Mouse (Mus musculus) cerebellum, adult 2 months (tissue): ENCODE measurements around the gene Aoc3. TPM values are rescaled to one million over a fixed set of nuclear protein-coding genes. Genes with fewer than 3 reads are reported as not detected.
A peak's percentile ranks its signal among the peaks of the same experiment; 100 is the strongest.

ENCODE experiments used
- DNase-seq, 2 experiments: peaks; one replicate each; pipeline ENCODE4 v3.0.0; 2021
- H3K27ac ChIP-seq: fragments of 200-500 bp; 2 replicates; pipeline ENCODE4 v1.5.1; 2012; ENCODE audit warnings: low read length, control low read depth, inconsistent platforms; ENCODE audit not compliant: insufficient read depth
- H3K27me3 ChIP-seq: fragments of 200-500 bp; 2 replicates; pipeline ENCODE4 v1.6.1; 2012; ENCODE audit warnings: inconsistent platforms, mild to moderate bottlenecking, low read length, moderate library complexity; ENCODE audit not compliant: control insufficient read depth, insufficient read depth
- H3K4me1 ChIP-seq: fragments of 200-500 bp; 2 replicates; pipeline ENCODE4 v1.6.1; 2011; ENCODE audit warnings: low read length; ENCODE audit not compliant: control insufficient read depth, insufficient read depth
- H3K4me3 ChIP-seq: fragments of 200-500 bp; replicated peaks from 2 replicates; pipeline ENCODE3; 2011; ENCODE audit warnings: mild to moderate bottlenecking, low read depth, low read length, control low read depth; ENCODE audit not compliant: insufficient read depth
- CTCF ChIP-seq: fragments of 200-500 bp; IDR thresholded peaks from 2 replicates; pipeline ENCODE4 v1.5.1; 2011; ENCODE audit warnings: low read depth, mild to moderate bottlenecking, control low read depth, low read length, moderate library complexity, borderline replicate concordance; ENCODE audit not compliant: insufficient read depth
- POLR2A ChIP-seq: fragments of 200-500 bp; IDR thresholded peaks from 2 replicates; pipeline ENCODE4 v1.6.1; 2011; ENCODE audit warnings: low read length, control low read depth, borderline replicate concordance; ENCODE audit not compliant: insufficient read depth
- WGBS: fragments of 180-500 bp; shearing (Covaris S2); methylation state at CpG from one replicate; pipeline ENCODE4 v1.1.7; 2018; 5-methylcytosine and 5-hydroxymethylcytosine counted together
- polyA plus RNA-seq: library from polyadenylated mRNA; depleted of rRNA; stranded (reverse); fragments of >200 nt; gene quantifications from 2 replicates; pipeline ENCODE4 v1.2.3, GENCODE M21; 2012

Aoc3 gene
- polyA plus RNA-seq, 1 experiment: 0.75 TPM

DNA sequence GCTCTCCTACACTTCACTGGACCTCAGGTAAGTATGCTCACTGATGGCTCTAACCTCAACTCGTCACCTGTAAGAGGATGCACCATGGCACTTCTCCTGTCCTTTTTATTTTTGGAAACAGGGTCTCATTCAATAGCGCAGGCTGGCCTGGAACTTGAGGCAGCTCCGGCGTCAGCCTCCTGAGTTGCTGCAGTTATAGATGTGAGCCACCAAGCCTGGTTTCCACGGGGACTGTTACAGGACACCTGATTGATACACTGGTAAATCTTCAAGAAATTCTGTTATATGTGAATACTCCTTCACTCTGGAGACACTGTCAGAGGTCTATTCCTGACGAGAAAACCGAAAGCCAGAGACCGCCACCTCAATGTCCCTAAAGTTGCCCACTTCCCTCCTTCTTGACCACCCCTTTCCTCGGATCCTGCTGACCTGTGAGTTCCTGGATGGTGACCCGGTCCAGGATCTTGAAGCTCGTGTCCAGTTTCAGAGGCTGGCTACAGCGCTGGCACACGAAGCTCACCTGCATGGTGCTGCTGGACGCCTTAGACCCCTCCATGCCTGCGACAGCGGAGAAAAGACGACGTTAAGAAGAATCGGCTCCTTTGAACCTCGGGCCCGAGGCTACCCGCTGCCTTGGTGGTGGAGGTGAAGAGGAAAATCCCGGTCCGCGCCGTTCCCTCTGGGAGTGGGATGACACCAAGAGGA lies 29.0 kb upstream of the Aoc3 start:
- 0 out of 2 replicates have a peak overlapping the region, but pooled peaks have one; percentile 24 for H3K27ac ChIP-seq
- TF ChIP-seq CTCF (no peak), POLR2A (no peak)
- WGBS: 12% methylated on average over 26 of the region's 26 CpGs
- peaks cover 6% of the 10 kb centered on the region for H3K4me1 ChIP-seq
- H3K4me3 ChIP-seq: peak overlapping the region; percentile 71
- no peak for DNase-seq
- no peaks in the 10 kb centered on the region for H3K27me3 ChIP-seq

DNA sequence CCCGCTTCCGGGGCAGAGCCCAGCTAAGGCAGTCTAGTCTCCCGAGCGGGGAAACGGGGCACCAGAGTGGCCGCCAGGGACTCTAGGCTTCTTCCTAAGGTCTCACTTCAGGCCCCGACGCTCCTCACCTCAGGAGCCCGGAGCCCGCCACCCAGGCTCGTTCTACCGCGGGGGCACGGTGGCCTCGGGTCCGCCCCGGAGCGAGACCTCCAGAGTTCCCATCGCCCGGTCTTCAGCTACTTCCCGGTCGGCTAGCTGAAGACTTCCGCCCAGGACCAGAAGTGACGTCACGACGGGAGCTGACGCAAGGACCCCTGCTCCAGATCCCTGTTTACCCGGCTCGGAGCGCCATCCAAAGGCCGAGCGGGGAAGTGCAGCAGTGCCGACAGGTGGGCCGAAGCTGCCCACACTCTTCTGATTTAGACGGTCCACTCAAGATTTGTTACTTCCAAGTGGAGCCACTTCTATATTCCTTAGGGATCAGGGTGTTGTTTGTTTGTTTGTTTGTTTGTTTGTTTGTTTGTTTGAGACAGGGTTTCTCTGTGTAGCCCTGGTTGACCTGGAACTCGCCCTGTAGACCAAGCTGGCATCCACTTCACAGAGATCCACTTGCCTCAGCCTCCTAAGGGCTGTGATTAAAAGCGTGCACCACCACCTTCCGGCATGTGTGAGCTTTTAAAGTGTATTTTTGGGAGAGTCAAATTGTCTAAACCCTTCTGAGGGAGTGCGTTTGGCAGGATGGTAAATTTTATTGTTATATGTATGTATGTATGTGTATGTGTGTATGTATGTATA lies 28.2 kb upstream of the Aoc3 start, which contains the start of gene Becn1:
Gene Becn1 (minus strand): TSS at position 283 of the 795 bp plus-strand sequence.
- TF ChIP-seq POLR2A (peak; percentile 63; the same call in 1 of the 2 replicates), CTCF (peak; percentile 90)
- 0 out of 2 replicates have a peak within 1 kb of the TSS, but pooled peaks have one; percentile 24 for H3K27ac ChIP-seq
- H3K4me3 ChIP-seq: peak within 1 kb of the TSS; percentile 71
- peak; percentile 94 to 97 for DNase-seq
- peaks cover 6% of the 10 kb centered on the region for H3K4me1 ChIP-seq
- no peaks in the 10 kb centered on the region for H3K27me3 ChIP-seq
- WGBS: 6% methylated on average over 39 of the region's 39 CpGs

DNA sequence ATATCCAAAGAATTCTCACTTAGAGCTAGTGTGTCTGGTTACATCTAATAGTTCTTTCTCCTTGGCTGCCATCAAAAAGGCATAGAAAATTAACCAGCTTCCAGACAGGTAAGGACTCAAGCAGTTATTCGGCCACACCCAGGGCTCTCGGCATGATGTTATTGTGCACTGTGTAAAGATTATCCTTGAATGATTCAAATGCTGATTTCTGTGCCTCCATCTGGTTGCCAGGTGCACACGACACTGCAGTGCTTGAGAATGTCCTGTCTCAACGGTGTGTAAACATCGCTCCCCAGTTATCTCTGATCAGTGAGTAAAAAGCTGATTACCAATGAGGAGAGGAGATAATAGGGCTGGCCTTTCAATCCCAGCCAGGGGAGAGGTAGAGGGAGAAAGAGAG lies 22.7 kb upstream of the Aoc3 start:
- H3K4me1 ChIP-seq: no peaks in the 10 kb centered on the region
- H3K27me3 ChIP-seq: no peaks in the 10 kb centered on the region
- no peak overlapping the region for H3K27ac ChIP-seq
- DNase-seq: no peak
- WGBS: 39% methylated on average over 5 of the region's 5 CpGs
- TF ChIP-seq CTCF: no peak
- no peak for TF ChIP-seq POLR2A
- H3K4me3 ChIP-seq: no peak overlapping the region

DNA sequence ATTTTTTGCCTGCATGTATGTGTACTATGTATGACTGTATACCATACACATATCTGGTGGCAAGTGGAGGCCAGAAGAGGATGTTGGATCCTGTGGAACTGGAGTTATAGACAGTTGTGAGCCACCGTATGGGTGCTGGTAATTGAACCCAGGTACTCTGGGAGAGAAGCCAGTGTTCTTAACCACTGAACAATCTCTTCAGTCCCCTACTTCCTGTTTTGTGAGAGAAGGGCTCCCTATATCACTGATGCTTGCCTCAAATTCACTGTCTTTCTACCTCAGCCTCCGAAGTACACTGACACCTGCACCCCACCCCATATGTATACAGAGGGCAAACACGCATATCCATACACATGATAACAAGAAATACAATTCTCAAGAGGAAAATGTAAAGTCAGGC lies 19.3 kb upstream of the Aoc3 start:
- H3K4me1 ChIP-seq: no peaks in the 10 kb centered on the region
- H3K27me3 ChIP-seq: no peaks in the 10 kb centered on the region
- H3K4me3 ChIP-seq: no peak overlapping the region
- no peak overlapping the region for H3K27ac ChIP-seq
- 88% methylated on average over 3 of the region's 3 CpGs for WGBS
- DNase-seq: no peak
- TF ChIP-seq CTCF: no peak
- no peak for TF ChIP-seq POLR2A

DNA sequence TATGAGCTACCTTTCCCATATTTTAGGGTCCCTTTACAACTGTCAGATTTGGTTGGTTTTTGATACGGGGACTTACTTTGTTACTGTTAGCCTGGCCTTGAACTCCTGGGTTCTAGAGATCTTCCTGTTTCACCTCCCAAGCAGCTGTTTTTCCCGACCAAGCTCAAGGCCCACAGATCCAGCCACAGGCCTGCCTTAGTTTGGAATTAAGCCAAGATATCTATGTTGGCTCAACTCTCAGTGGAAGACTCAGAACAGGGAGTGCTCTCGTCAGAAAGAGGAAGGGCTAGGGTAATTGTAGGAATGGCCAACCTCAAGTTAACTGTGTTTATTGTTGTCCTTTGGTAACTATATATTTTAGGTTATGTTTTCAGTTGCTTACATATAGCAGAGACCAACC lies 18.3 kb upstream of the Aoc3 start:
- H3K27ac ChIP-seq: no peak overlapping the region
- no peaks in the 10 kb centered on the region for H3K4me1 ChIP-seq
- DNase-seq: no peak
- WGBS: 33% methylated on average over 3 of the region's 3 CpGs
- TF ChIP-seq POLR2A (no peak), CTCF (no peak)
- H3K4me3 ChIP-seq: no peak overlapping the region
- no peaks in the 10 kb centered on the region for H3K27me3 ChIP-seq

DNA sequence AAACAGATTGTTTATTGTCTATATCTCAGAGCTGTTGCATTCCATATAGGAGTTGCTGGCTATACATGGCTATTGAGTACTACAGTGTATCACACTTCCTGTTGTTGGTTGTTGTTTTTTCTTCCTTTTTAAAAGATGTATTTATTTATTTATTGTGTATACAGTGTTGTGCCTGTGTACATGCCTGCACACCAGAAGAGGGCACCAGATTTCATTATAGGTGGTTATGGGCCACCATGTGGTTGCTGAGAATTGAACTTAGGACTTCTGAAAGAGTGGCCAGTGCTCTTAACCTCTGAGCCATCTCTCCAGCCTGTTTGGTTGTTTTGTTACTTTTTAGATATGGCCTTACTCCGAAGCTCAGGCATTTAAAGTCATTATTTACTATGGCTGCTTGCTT lies 15.8 kb upstream of the Aoc3 start:
- TF ChIP-seq POLR2A (no peak), CTCF (no peak)
- Histone ChIP-seq H3K27me3 (no peaks in the 10 kb centered on the region), H3K27ac (no peak overlapping the region), H3K4me1 (no peaks in the 10 kb centered on the region), H3K4me3 (no peak overlapping the region)
- WGBS: 94% methylated on average over 1 of the region's 1 CpGs
- no peak for DNase-seq

DNA sequence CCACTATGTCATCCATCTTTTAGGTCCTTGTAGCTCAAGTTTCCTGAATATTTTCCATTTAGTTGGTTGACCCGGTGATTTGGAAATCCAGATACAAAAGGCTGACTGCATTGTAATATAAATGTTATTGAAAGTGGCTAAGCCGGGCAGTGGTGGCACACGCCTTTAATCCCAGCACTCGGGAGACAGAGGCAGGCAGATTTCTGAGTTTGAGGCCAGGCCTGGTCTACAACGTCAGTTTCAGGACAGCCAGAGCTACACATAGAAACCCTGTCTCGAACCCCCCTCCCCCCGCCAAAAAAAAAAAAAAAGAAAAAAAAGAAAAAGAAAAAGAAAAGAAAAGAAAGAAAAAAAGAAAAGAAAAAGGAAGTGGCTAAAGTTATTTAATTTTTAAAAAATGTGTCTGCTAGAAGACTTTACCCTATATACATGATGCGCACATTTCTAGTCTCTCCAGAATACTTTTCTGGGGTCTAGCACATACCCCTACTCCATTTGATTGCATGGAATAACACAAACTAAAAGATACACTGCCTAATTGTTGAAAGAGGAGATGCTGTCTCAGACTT lies 15.2 kb upstream of the Aoc3 start:
- no peaks in the 10 kb centered on the region for H3K4me1 ChIP-seq
- DNase-seq: no peak
- peak overlapping the region; percentile 35; the same call in 1 of the 2 replicates for H3K27ac ChIP-seq
- no peak for TF ChIP-seq CTCF
- no peak for TF ChIP-seq POLR2A
- no peaks in the 10 kb centered on the region for H3K27me3 ChIP-seq
- H3K4me3 ChIP-seq: peak overlapping the region; percentile 91
- 77% methylated on average over 8 of the region's 8 CpGs for WGBS
